Mouse (Mus musculus): ENCODE data around the gene Map2k7.

Map2k7 gene

DNA sequence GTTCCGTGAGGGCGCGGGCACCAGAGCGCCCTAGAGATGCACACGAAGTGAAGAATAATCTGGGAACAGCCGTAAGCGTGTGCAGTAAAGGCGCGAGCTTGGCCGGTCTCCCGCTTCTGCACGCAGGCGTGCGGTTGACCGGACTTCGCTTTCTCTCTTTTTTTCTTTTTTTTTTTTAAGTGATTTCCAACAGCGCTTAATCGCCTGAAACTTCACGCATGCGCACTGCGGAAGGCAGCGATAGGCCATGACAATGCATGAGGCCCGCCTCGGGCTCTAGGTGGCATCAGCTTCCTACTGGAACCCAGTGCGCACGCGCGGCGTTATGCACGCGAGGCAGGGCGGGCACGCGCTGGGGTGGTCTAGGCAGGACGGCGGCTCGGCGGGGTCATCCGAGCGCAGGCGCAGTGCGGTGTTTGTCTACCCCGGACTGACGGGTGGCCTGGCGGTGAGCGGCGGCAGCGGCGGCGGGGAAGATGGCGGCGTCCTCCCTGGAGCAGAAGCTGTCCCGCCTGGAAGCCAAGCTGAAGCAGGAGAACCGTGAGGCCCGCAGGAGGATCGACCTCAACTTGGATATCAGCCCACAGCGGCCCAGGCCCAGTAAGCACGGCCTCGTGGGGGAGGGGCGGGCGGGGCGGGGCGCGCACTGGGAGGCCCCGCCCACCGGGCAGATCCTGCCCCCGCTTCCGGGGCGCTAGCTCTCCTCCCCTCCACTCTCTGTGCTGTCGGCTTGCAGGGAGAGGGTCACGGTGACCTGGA is at the start of gene Map2k7, which contains the start of gene Gm49320:
Gene Map2k7, plus strand, starts transcription at position 307 of the 759 bp plus-strand sequence.
Gene Gm49320, plus strand, starts transcription at position 432 of the 759 bp plus-strand sequence.
- peak; percentile 100 for DNase-seq (ENCODE audit: low read depth, low spot score)

DNA sequence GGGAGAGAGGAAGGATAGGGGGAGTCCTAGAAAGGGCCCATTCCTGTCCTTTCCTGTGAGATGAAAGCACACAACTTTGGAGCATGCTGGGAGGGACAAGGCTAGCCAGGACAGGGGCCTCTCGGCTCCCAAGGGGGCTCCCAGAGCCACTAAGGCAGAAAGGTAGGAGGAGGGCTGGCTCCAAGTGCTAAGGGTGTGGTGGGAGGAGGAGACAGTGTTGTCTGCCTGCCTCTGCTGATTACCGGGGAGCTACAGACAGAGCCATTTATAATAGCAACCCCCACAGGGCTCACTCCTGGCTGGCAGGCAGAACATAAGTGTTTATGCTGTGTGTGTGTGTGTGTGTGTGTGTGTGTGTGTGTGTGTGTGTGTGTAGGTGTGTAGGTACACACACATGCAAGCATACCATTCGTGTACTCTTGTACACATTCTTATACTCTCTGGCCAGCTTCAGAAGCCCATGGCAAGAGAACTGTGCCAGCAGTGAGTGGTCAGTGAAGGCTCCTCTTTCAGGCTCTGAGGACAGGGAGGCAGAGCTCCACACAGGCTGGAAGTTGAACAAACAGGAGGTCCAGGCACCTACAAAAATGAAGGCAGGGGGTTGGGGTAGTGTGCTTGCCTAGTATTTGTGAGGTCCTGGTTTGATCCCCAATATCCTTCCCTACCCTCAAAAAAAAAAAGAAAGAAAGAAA is 49.4 kb upstream of the Map2k7 start:
- no peak for DNase-seq (ENCODE audit: low read depth, low spot score)

DNA sequence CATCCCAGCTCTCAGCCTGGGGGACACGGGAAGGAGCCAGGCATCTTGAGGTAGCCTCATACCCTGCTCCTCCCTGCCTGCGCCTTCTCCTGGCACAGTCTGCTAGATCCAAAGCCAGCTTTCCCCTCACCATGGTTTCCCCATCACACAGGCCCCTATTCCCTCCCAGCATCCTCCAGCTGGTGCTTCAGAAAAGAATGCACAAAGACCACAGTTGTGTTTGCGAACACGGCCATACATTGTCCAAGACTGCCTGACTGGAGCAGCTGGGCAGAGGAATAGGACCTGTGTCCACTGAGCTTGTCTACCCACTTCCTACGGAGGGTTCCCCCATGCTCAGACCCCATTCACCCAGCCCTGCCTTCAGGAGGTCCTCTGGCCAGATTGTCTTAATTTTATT is 46.2 kb upstream of the Map2k7 start:
- no peak for DNase-seq (ENCODE audit: low read depth, low spot score)

DNA sequence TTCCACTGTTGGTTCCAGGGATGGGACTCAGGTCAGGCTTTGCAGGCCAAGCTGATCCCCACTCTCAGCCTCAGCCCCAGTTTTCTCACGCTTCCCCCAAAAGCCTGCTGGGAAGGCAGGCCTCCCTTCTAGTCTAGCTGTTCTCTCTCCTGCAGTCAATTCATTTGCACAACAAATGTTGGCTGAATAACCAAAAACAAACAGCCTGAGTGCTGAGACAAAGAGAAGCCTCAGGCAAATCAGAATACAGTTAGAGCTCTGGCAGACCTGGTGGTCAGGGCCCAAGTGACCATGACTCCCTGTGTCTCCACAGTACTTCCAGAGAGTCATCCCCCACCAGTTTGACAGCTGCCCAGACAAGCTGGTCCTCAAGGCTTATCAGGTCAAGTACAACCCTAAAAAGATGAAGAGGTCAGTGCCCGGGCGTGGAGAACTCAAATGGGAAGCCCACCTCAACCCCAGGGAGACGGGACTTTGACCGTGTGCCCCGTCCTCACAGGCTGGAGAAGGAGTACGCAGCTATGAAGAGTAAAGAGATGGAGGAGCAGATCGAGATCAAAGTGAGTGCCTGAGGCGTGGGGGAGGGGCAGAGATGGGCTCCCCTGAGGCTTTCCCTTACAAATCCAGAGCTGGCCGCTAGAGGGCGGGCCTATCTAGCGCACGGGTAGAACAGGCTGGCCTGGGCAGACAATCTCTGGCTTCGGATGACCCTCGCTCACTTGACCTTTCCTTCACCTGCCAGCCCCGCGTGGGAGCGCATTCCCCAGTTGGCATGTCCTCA is 45.5 kb upstream of the Map2k7 start:
- DNase-seq (ENCODE audit: low read depth, low spot score) = peak; percentile 77

DNA sequence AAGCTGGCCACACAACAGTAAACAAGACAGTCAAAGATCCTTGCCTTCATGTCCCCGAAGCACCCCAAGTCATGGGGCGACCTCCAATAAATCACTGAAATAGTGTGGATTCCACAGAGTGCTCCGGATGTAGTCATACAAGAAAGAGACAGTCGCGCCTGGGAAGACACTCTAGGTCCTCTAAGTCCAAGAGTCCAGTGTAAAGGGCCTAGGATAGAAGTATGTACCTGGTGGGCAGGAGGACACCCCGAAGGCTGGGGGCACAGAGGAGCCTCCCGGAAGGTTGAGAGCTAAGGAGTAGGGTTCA is 45.0 kb upstream of the Map2k7 start:
- no peak for DNase-seq (ENCODE audit: low read depth, low spot score)

DNA sequence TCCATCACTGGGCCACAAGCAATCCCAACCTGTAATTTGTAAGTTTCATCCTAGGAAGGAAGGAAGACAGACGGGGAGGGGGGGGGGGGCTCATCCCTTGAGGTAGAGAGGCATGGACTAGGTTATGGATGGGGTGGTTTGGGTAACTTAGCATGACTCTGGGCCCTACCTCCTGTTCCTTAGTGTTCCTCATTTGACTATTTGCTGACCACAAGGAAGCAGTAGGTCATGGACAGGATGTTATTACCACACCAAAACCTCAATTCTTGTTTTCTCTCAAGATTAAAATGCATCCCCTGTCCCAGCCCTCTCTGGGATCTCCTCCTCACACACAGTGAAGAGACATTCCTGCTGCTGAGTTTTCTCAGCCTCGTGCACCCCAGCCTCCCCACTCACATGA is 37.2 kb upstream of the Map2k7 start:
- DNase-seq (ENCODE audit: low read depth, low spot score) = no peak

DNA sequence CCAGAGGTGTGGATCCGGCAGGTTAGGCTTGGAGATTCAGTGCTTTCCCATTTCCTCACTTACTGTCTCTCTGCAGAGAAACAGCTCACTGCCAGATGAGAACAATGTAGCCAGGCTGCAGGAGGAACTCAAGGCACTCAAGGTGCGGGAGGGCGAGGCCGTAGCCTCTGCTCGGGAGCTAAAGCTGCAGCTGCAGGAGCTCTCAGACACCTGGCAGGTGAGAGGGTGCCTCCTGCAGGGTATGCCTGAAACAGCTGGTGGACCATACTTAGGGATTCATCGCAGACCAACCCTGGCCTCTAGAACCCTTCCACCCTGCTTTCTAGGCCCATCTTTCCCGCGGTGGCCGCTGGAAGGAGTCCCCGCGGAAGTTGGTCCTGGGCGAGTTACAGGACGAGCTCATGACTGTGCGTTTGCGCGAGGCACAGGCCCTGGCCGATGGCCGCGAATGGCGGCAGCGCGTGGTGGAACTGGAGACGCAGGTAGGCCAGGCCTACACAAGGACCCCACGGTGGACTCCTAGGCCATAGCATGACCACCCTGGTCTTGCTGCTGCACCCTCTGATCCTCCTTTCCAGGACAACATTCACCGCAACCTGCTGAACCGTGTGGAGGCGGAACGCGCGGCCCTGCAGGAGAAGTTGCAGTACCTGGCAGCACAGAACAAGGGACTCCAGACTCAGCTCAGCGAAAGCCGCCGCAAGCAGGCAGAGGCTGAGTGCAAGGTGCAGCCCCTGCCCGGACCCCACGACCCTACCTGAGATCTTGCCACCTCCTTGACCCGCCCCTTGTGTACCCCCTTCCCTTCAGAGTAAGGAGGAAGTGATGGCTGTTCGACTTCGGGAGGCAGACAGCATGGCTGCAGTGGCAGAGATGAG is 33.1 kb upstream of the Map2k7 start:
- no peak for DNase-seq (ENCODE audit: low read depth, low spot score)

DNA sequence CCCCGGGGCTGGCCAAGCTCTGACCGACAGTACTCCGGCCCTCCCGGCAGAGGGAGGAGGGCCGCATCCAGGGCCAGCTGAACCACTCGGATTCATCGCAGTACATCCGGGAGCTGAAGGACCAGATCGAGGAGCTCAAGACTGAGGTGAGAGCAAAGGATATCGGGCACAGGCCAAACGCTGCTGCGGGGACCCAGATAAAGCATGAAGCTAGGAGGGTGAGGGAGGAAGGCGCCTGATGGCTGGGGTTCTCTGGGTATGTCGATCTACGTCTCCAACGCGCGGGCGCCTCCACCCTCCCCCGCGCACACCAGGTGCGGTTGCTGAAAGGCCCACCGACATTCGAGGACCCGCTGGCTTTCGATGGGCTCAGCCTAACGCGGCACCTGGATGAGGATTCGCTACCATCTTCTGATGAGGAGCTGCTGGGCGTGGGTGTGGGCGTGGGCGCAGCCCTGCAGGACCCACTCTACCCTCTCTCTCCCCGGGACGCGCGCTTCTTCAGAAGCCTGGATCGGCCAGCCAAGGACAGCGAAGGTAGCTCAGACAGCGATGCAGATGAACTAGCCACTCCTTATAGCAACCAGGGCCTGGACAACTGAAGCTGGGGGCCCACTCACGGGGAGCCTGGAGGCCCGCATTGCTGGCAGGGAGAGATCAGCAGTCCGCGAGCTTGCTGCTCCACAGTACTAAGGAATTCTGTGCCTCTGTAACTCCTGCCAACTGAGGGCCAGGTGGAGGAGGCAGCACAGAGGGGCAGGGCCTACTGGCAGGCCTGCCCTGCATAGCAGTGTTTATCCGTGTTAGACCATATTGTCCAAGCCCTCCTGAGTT is 32.1 kb upstream of the Map2k7 start:
- no peak for DNase-seq (ENCODE audit: low read depth, low spot score)

DNA sequence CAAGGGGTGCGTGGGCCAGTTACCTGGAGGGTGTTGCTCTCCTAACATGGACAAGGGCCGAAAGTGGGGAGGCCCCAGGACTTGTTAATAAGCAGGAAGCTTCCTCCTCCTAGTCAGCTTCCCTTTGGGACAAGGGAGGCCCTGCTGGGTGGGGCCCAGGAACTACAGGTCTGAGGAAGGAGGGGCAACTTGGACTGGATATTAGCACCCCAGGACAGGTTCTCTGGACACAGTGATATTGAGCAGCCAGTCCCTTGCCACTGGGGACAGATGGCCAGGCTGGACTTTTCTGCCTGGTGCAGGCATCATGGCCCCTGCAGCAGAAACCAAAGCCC is 31.6 kb upstream of the Map2k7 start:
- no peak for DNase-seq (ENCODE audit: low read depth, low spot score)

DNA sequence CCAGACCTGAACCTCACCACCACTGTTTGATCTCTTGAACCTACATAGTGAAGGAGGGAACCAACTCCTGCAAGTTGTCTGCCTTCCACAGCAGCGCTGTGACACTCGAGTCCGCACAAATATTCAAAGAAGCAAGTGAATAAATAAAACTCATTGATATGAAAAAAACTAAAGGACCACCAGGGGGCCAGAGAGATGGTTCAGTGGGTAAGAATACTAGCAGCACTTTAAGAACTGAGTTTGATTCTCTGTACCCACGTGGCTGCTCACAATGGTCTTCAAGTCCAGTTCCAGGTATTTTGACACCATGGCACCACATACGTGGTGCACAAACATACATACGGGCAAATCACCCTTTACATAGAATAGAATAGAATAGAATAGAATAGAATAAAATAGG is 27.4 kb upstream of the Map2k7 start:
- peak; percentile 24 for DNase-seq (ENCODE audit: low read depth, low spot score)

DNA sequence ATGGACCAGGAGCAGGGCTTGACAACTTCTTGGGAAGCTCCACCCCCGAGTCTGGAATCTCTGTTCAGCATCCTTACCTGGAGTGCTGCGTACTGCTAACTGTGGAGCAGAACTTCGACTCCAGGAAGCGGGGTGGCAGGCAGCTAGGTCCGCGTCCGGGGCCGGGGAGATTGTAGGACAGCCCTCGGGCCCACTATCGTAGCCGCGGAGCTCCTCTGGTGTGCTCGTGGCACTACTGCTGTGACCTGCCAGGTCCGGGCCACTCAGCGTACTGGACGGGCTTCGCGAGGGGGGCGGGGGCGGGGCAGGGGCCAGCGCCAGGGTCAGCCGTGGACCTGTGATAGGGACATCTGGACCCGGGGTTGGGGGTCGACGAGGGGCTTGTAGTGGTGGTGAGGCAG is 25.7 kb upstream of the Map2k7 start:
- DNase-seq (ENCODE audit: low read depth, low spot score) = no peak

DNA sequence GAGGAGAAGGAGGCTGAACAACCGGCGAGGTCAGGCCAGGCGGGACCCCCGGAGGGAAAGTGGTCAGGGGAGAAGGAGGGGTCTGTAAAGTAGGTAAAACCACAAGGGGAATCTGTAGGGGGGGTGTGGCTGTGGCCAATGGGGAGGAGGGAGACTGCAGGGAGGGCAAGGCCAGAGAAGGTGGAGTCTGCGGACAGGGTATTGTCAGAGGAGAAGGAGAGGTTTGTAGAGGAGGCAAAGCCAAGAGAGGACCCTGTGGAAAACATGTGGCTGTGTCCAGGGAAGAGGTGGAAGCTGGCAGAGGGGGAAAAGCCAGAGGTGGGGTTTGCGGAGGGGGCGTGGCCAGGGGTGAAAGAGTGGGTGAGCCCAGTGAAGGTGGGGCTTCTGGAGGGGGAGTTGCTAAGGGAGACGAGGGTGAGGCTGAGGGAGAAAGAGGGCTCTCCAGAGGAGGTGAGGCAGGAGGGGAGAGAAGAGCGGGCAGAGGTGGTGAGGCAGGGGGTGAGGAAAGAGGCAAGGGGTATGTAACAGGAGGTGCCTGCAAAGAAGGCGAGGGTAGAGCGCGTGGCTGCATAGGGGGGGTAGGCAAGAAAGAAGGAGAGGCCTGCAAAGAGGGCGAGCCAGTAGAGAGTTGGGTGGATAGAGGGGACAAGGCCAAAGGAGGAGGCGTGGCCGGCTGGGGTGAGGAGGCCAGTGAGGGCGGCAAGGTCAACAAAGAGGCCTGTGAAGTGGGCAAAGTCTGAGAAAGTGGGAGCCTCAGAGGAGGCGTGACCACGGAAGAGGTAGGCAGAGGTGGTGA is 25.1 kb upstream of the Map2k7 start:
- DNase-seq (ENCODE audit: low read depth, low spot score) = no peak

DNA sequence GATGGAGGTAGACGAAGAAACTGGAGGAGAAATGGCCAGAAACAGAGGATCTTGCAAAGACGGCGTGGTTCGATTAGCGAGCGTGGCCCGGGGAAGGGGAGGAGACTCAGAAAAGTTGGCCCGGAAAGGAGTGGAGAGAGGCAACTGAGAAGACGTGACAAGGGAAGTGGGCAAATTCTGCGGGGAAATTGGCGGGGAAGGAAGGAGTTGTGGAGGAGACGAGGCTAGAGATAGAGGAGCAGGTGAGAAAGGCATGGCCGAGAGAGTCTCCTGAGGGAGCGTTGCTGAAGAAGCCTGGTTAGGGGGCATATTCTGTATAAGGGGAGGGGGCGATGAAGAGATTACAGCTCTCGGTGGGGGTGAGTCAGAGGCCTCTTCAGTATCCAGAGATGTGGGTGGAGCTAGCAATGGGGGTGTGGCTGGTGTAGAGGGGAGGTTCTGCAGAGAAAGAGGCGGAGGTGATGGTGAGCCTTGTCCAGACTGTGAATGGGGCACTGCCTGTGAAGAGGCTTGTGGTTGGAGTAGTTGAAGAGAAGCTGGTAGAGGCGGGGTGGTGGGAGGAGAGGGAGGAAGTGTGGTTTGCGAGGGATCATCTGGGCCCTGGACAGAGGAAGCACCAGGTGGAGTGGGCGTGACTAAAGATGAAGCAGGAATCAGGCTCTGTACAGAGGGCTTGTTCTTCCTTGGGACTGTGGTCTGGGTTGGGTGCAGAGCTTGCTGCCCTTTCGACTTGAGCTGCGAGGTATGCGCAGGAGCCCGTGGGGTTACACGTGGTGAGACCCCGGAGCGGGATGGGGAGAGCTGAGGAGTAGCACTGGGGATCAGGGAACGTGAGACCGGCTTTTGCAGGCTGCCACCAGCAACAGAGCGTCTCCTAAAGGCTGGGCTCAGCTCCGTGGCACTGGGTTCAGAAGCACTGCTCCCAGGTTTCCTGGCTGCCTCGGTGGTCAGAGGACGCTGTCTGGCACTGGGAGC is 24.2 kb upstream of the Map2k7 start:
- peak; percentile 21 for DNase-seq (ENCODE audit: low read depth, low spot score)

DNA sequence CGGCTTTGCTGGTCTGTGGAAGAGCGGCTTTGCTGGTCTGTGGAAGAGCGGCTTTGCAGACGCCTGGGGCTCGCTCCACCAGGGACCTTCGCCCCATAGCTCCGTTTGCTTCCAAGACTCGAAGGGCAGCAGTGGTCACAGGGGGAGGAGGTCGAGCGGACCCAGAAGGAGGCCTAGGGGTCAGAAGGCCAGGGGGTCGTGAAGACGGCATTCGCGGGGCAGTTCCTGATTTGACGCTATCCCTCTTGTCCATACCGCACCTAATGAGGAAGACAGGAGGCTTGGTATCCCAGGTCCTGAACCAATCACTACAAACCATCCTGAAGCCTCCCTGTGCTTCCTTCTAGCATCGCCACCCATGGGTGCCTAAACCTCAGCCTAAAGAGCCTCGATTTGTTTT is 22.2 kb upstream of the Map2k7 start:
- DNase-seq (ENCODE audit: low read depth, low spot score) = no peak

DNA sequence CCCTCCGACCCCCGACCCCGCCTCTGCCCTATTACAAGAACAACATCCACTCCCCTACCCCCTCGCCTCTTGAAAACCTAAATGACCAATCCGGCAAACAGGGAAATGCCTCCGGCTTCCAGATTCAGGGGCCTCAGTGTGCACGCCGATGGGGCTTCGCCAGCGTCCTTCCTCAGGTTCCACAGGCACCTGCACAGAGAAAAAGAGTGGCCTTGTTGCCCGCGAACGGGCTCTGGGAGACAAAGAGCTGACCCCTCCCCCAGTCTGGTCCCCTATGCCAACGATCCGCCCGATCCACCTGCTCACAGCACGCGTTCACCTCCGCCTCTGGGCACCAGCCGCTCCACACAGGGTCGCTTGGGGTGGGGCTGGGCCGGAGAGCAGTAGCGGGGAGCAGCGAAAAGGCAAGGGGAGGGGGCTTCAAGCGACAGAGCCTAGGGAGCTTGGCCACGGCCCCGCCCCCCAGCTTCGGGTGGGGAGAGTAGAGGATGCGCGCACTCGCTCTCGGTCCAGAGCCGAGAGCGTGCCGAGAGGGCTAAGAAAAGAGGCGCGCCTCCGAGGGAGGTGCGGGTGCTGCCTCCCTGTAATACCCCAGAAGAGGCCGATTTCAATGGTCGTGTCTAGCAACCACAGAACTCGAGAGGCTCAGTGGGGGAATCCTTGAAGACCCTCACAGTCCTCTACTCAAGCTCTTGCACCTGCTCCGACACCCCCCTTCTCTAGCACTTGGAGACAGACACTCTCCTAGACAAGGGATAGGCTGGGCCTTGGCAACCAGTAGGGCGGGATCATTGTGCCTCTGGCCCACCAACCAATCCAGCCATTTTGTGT is 21.5 kb upstream of the Map2k7 start, which contains the start of gene Prr36:
Gene Prr36, minus strand, starts transcription at position 669 of the 831 bp plus-strand sequence.
- no peak for DNase-seq (ENCODE audit: low read depth, low spot score)

DNA sequence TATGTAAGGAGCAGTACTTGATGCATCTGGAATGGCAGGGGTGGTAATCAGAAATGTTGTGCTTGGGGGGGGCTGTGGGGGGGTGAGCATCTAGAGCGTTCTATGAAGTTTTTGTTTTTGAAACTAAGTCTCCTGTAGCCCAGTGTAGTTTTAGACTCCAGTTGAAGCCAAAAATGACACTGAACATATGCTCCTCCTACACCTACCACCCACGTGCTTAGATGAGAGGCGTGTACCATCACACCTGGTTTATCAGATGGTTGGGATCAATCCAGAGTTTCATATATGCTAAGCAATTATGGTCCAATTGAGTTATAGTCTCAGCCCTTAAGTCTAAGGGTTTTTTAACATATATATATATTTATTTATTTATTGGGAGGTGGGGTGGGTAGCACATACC is 18.9 kb upstream of the Map2k7 start:
- DNase-seq (ENCODE audit: low read depth, low spot score) = no peak

DNA sequence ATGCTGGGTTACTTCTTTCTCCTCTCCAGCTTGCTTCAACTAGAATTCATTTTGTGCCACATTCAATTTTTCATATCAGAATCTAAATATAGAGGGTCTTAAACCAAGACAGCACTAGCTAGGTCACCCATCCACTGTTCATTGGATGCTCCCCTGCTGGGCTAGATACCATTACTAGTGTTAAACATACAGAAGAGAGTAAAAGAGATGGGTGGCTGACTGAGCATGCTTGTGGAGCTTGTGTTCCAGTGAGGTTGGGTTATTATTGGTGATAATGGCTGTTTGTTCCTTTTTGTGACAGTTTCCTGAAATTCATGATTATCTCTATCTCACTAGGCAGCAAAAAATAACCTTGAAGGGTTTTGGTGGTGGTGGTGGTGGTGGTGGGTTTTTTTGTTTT is 16.5 kb upstream of the Map2k7 start:
- no peak for DNase-seq (ENCODE audit: low read depth, low spot score)

DNA sequence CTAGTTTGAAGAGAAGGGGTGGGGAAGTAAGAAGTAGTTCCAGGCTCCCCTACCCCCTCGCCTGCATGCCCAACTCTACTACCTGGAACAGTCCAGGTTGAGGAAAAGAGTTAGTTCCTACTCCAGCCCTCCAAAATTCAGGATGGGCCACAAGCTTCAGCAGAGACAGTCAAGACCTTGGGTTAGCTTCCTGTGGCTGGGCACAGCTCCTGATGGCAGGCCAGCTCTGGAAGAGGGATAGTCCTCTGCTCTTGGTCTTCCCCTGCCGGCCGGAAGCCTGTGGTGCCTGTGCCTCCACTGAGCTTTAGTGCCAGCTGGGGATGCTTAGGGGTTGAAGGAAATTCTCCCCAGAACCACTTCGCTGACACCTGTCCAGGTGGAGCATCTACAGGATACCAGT is 12.2 kb upstream of the Map2k7 start:
- no peak for DNase-seq (ENCODE audit: low read depth, low spot score)

Measured in 3T3-L1 (cell line).